Mouse (Mus musculus): ENCODE results near the gene Abca3. TPM values are rescaled to one million over a fixed set of nuclear protein-coding genes. Genes with fewer than 3 reads are reported as not detected.
A peak's percentile ranks its signal among the peaks of the same experiment; 100 is the strongest.
"Not testable (repeated sequence)": the region's sequence is repeated elsewhere in the genome, so short reads cannot be mapped to it uniquely, and the experiment has no call there.

Abca3 gene
- polyA plus RNA-seq, 1 experiment = 57.0 TPM

- under 1% methylated on average over 64 of the region's 64 CpGs for WGBS
- TF ChIP-seq CTCF (IDR thresholded peaks at IDR 0.05; ENCODE audit: borderline replicate concordance, insufficient read depth, low read depth, low read length) (no peak), POLR2A (IDR thresholded peaks at IDR 0.05; ENCODE audit: borderline replicate concordance, insufficient read depth, low read length) (peak; percentile 79; the same call in 1 of the 2 replicates)
Measured at GRCm38 (mm10) chr17:24414230-24414976, 62.7 kb downstream of the Abca3 start, which contains the start of gene Rnps1. TSS of gene Rnps1 (plus strand) at chr17:24414565.

GRCm38 (mm10) chr17:24415011-24415410 is 63.3 kb downstream of the Abca3 start:
- H3K27ac ChIP-seq (ENCODE audit: insufficient read depth, low read length) = no peak overlapping the region
- TF ChIP-seq CTCF (IDR thresholded peaks at IDR 0.05; ENCODE audit: borderline replicate concordance, insufficient read depth, low read depth, low read length) (no peak), POLR2A (IDR thresholded peaks at IDR 0.05; ENCODE audit: borderline replicate concordance, insufficient read depth, low read length) (no peak)
- H3K27me3 ChIP-seq (ENCODE audit: control insufficient read depth, insufficient read depth, low read length) = no peaks in the 10 kb centered on the region
- peaks cover 11% of the 10 kb centered on the region; the same call in 1 of the 2 replicates for H3K4me1 ChIP-seq (ENCODE audit: control insufficient read depth, insufficient read depth, low read length)
- peak overlapping the region; percentile 90 for H3K4me3 ChIP-seq (replicated peaks; ENCODE audit: insufficient read depth, low read depth, low read length)
- WGBS = under 1% methylated on average over 21 of the region's 21 CpGs
- no peak for DNase-seq

More at GRCm38 (mm10) chr17:24414230-24414976, 62.7 kb downstream of the Abca3 start, which contains the start of gene Rnps1:
- H3K4me1 ChIP-seq (ENCODE audit: control insufficient read depth, insufficient read depth, low read length) = peaks cover 11% of the 10 kb centered on the region; the same call in 1 of the 2 replicates
- H3K27ac ChIP-seq (ENCODE audit: insufficient read depth, low read length) = peak within 1 kb of the TSS; percentile 35; the same call in 1 of the 2 replicates
- peak within 1 kb of the TSS; percentile 90 for H3K4me3 ChIP-seq (replicated peaks; ENCODE audit: insufficient read depth, low read depth, low read length)
- peak; percentile 94 for DNase-seq
- H3K27me3 ChIP-seq (ENCODE audit: control insufficient read depth, insufficient read depth, low read length) = no peaks in the 10 kb centered on the region

- H3K4me1 ChIP-seq (ENCODE audit: control insufficient read depth, insufficient read depth, low read length) = peaks cover 11% of the 10 kb centered on the region; the same call in 1 of the 2 replicates
- WGBS = 75% methylated on average over 3 of the region's 3 CpGs
- DNase-seq = no peak
- H3K27me3 ChIP-seq (ENCODE audit: control insufficient read depth, insufficient read depth, low read length) = no peaks in the 10 kb centered on the region
- TF ChIP-seq CTCF (IDR thresholded peaks at IDR 0.05; ENCODE audit: borderline replicate concordance, insufficient read depth, low read depth, low read length) (no peak), POLR2A (IDR thresholded peaks at IDR 0.05; ENCODE audit: borderline replicate concordance, insufficient read depth, low read length) (no peak)
- no peak overlapping the region for H3K4me3 ChIP-seq (replicated peaks; ENCODE audit: insufficient read depth, low read depth, low read length)
- H3K27ac ChIP-seq (ENCODE audit: insufficient read depth, low read length) = no peak overlapping the region
Measured at GRCm38 (mm10) chr17:24416051-24416652, 64.4 kb downstream of the Abca3 start.

GRCm38 (mm10) chr17:24423114-24423513 is 71.4 kb downstream of the Abca3 start:
- TF ChIP-seq CTCF (IDR thresholded peaks at IDR 0.05; ENCODE audit: borderline replicate concordance, insufficient read depth, low read depth, low read length) (no peak), POLR2A (IDR thresholded peaks at IDR 0.05; ENCODE audit: borderline replicate concordance, insufficient read depth, low read length) (no peak)
- no peaks in the 10 kb centered on the region for H3K27me3 ChIP-seq (ENCODE audit: control insufficient read depth, insufficient read depth, low read length)
- peaks cover 13% of the 10 kb centered on the region; the same call in 1 of the 2 replicates for H3K4me1 ChIP-seq (ENCODE audit: control insufficient read depth, insufficient read depth, low read length)
- no peak overlapping the region for H3K27ac ChIP-seq (ENCODE audit: insufficient read depth, low read length)
- no peak for DNase-seq
- no peak overlapping the region for H3K4me3 ChIP-seq (replicated peaks; ENCODE audit: insufficient read depth, low read depth, low read length)
- 96% methylated on average over 4 of the region's 4 CpGs for WGBS

GRCm38 (mm10) chr17:24424489-24424888 is 72.7 kb downstream of the Abca3 start:
- Histone ChIP-seq H3K27ac (ENCODE audit: insufficient read depth, low read length) (no peak overlapping the region; the same call in 1 of the 2 replicates), H3K27me3 (ENCODE audit: control insufficient read depth, insufficient read depth, low read length) (no peaks in the 10 kb centered on the region), H3K4me1 (ENCODE audit: control insufficient read depth, insufficient read depth, low read length) (peaks cover 13% of the 10 kb centered on the region; the same call in 1 of the 2 replicates), H3K4me3 (replicated peaks; ENCODE audit: insufficient read depth, low read depth, low read length) (no peak overlapping the region)
- TF ChIP-seq POLR2A (IDR thresholded peaks at IDR 0.05; ENCODE audit: borderline replicate concordance, insufficient read depth, low read length) = no peak
- TF ChIP-seq CTCF (IDR thresholded peaks at IDR 0.05; ENCODE audit: borderline replicate concordance, insufficient read depth, low read depth, low read length) = no peak
- 70% methylated on average over 5 of the region's 5 CpGs for WGBS
- no peak for DNase-seq

- H3K27ac ChIP-seq (ENCODE audit: insufficient read depth, low read length); H3K27me3 ChIP-seq (ENCODE audit: control insufficient read depth, insufficient read depth, low read length); H3K4me3 ChIP-seq (replicated peaks; ENCODE audit: insufficient read depth, low read depth, low read length): not testable (repeated sequence)
- DNase-seq = peak; percentile 44 to 61
- 7% methylated on average over 6 of the region's 8 CpGs for WGBS
- peaks cover 19% of the 10 kb centered on the region; the same call in 1 of the 2 replicates for H3K4me1 ChIP-seq (ENCODE audit: control insufficient read depth, insufficient read depth, low read length)
Measured at GRCm38 (mm10) chr17:24425326-24425725, 73.6 kb downstream of the Abca3 start.

GRCm38 (mm10) chr17:24425905-24426304 is 74.2 kb downstream of the Abca3 start:
- H3K27me3 ChIP-seq (ENCODE audit: control insufficient read depth, insufficient read depth, low read length) = no peaks in the 10 kb centered on the region
- H3K27ac ChIP-seq (ENCODE audit: insufficient read depth, low read length) = peak overlapping the region; percentile 32
- peaks cover 19% of the 10 kb centered on the region; the same call in 1 of the 2 replicates for H3K4me1 ChIP-seq (ENCODE audit: control insufficient read depth, insufficient read depth, low read length)
- DNase-seq = peak; percentile 38 to 39
- WGBS = 37% methylated on average over 7 of the region's 7 CpGs
- TF ChIP-seq POLR2A (IDR thresholded peaks at IDR 0.05; ENCODE audit: borderline replicate concordance, insufficient read depth, low read length) (no peak), CTCF (IDR thresholded peaks at IDR 0.05; ENCODE audit: borderline replicate concordance, insufficient read depth, low read depth, low read length) (no peak)
- H3K4me3 ChIP-seq (replicated peaks; ENCODE audit: insufficient read depth, low read depth, low read length) = no peak overlapping the region
